Mouse (Mus musculus) left cerebral cortex, postnatal 14 days (tissue): Measurements from ENCODE around the gene Zrsr2. TPM values are rescaled to one million over a fixed set of nuclear protein-coding genes. Genes with fewer than 3 reads are reported as not detected.

Source experiments
- DNase-seq, 2 experiments: peaks; one replicate each; pipeline ENCODE4 v3.0.0; 2021 to 2022; ENCODE audit warnings: low spot score in 2 of 2, mixed read lengths in 1 of 2
- intact Hi-C: fragments of 180-260 bp; cut with DNase I; formaldehyde crosslinking; loops from one replicate; pipeline ENCODE4 v1.15.1; 2025
- total RNA-seq, 2 experiments: library from RNA; stranded (reverse); gene quantifications; 2 replicates each; pipeline ENCODE4 v1.2.3; 2021

The Zrsr2 gene
- total RNA-seq, 2 experiments from 2014 or later: 37.7 to 57.0 TPM

- no peak for DNase-seq
- intact Hi-C loops: loop anchor here (5.0 kb wide), 1 partner anchor 50 kb away; the partner anchor contains the start of gene Zrsr2
Observed at GRCm38 (mm10) chrX:163906861-163907260, 51.6 kb downstream of the Zrsr2 start.

GRCm38 (mm10) chrX:163899431-163900020 lies 58.9 kb downstream of the Zrsr2 start:
- intact Hi-C loops: no loop called here

GRCm38 (mm10) chrX:163897354-163897753 lies 61.1 kb downstream of the Zrsr2 start:
- no peak for DNase-seq
- intact Hi-C loops: no loop called here

More at GRCm38 (mm10) chrX:163899431-163900020, 58.9 kb downstream of the Zrsr2 start:
- no peak for DNase-seq

- intact Hi-C loops: no loop called here
- no peak for DNase-seq
Observed at GRCm38 (mm10) chrX:163885539-163885981, 72.9 kb downstream of the Zrsr2 start.

Other genes starting within 250 kb of the Zrsr2 start
- gene Rnf138rt1, start 197.3 kb downstream of the Zrsr2 start, total RNA-seq: under 1 TPM; 0.31 to 0.57 TPM
- gene Ap1s2, start 49.6 kb downstream of the Zrsr2 start, total RNA-seq: 10 to 100 TPM; 25.2 to 37.2 TPM
- 1 to 10 TPM; 2.8 to 2.9 TPM for gene Car5b, start 69.3 kb upstream of the Zrsr2 start, total RNA-seq
- gene Siah1b, start 117.8 kb upstream of the Zrsr2 start, total RNA-seq: 10 to 100 TPM; 10.8 to 11.1 TPM
- gene Cltrn, start 130.2 kb upstream of the Zrsr2 start, total RNA-seq: not detected
- gene Ace2, start 180.7 kb upstream of the Zrsr2 start, total RNA-seq: 1 to 10 TPM; 1.6 to 1.8 TPM